Mouse (Mus musculus) myocyte (in vitro differentiated cells): ENCODE measurements at regions not wholly inside any gene's neighbourhood (a gene's known extent, or its start where the extent isn't known, plus 50 kb on each side); places are given as distances from the start of the nearest gene placed in this dataset.

ENCODE experiments used
- MAX ChIP-seq: IDR thresholded peaks from one replicate; pipeline ENCODE4 v1.6.1; 2011; ENCODE audit warnings: low read depth, mild to moderate bottlenecking, control low read depth
- POLR2A ChIP-seq: IDR thresholded peaks from one replicate; pipeline ENCODE4 v1.6.1; 2011; ENCODE audit warnings: low read depth, mild to moderate bottlenecking, control low read depth, moderate library complexity; ENCODE audit not compliant: insufficient read length
- POLR2AphosphoS2 ChIP-seq: IDR thresholded peaks from one replicate; pipeline ENCODE4 v1.6.1; 2011; ENCODE audit warnings: low read depth, control low read depth; ENCODE audit not compliant: insufficient read length

DNA sequence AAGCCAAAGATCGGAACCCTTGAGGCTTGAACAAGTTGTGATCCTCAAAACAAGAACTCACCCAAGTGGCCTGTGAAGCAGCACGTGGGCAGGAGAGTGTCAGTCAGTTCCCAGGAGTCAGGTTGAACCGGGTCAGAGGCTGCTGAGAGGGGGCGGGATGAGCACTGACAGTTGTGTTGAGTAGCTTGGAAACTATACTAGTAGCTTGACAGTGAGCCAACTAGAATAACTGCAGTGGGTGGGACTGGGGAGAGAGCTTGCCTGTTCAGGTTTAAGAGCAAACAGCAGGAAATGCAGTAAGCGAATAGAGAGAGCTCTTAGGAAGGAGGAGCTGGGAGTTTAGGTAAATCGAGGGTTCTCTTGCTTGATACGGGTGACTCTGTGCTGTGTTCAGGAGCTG lies 61.0 kb upstream of the Syt6 start:
- TF ChIP-seq MAX (no peak), POLR2AphosphoS2 (no peak), POLR2A (no peak)
